Mouse (Mus musculus) intestine, embryonic 16.5 days (tissue): ENCODE measurements around the gene Gli2. TPM values are rescaled to one million over a fixed set of nuclear protein-coding genes. Genes with fewer than 3 reads are reported as not detected.
A peak's percentile ranks its signal among the peaks of the same experiment; 100 is the strongest.

Source experiments
- ATAC-seq: fragments of 200-750 bp; cut with Nextera tagmentation; 2 replicates; pipeline ENCODE4 v1.8.0; 2017; ENCODE audit warnings: moderate TSS enrichment, moderate library complexity
- H3K27ac ChIP-seq: fragments of 300-500 bp; sonication (generic); 2 replicates; pipeline ENCODE4 v1.5.1; 2014; ENCODE audit warnings: mild to moderate bottlenecking, low read length
- H3K27me3 ChIP-seq: fragments of 300-500 bp; sonication (generic); replicated peaks from 2 replicates; pipeline ENCODE4 v1.6.1; 2014; ENCODE audit warnings: low read length, control low read depth, mixed read lengths; ENCODE audit not compliant: control insufficient read depth, insufficient read depth
- H3K36me3 ChIP-seq: fragments of 300-500 bp; sonication (generic); 2 replicates; pipeline ENCODE4 v1.6.1; 2014; ENCODE audit warnings: low read length, control low read depth; ENCODE audit not compliant: control insufficient read depth, insufficient read depth
- H3K4me1 ChIP-seq: fragments of 300-500 bp; sonication (generic); 2 replicates; pipeline ENCODE4 v1.6.1; 2014; ENCODE audit warnings: low read length, control low read depth, mixed read lengths; ENCODE audit not compliant: control insufficient read depth, insufficient read depth
- H3K4me2 ChIP-seq: fragments of 300-500 bp; sonication (generic); 2 replicates; pipeline ENCODE4 v1.6.1; 2014; ENCODE audit warnings: low read depth, low read length, control low read depth
- H3K4me3 ChIP-seq: fragments of 300-500 bp; sonication (generic); 2 replicates; pipeline ENCODE4 v1.5.1; 2014; ENCODE audit warnings: mild to moderate bottlenecking, low read length
- H3K9ac ChIP-seq: fragments of 300-500 bp; sonication (generic); 2 replicates; pipeline ENCODE4 v1.6.1; 2014; ENCODE audit warnings: low read depth, low read length
- H3K9me3 ChIP-seq: fragments of 300-500 bp; sonication (generic); 2 replicates; pipeline ENCODE4 v1.6.1; 2016; ENCODE audit warnings: low read length, control low read depth; ENCODE audit not compliant: control insufficient read depth
- WGBS: fragments of 180-500 bp; shearing (Covaris S2); extraction: QIAGEN DNeasy Blood & Tissue Kit; methylation state at CpG from one replicate; pipeline ENCODE4 v1.1.7; 2014; 5-methylcytosine and 5-hydroxymethylcytosine counted together
- polyA plus RNA-seq: library from polyadenylated mRNA; unstranded; fragments of >200 nt; fragmentation: Nextera tagmentation; extraction: Ambion mirVana; gene quantifications from 2 replicates; pipeline ENCODE4 v1.2.1, GENCODE M21; 2015

Gli2 gene
- polyA plus RNA-seq, 1 experiment from 2014 or later = 5.4 TPM

DNA sequence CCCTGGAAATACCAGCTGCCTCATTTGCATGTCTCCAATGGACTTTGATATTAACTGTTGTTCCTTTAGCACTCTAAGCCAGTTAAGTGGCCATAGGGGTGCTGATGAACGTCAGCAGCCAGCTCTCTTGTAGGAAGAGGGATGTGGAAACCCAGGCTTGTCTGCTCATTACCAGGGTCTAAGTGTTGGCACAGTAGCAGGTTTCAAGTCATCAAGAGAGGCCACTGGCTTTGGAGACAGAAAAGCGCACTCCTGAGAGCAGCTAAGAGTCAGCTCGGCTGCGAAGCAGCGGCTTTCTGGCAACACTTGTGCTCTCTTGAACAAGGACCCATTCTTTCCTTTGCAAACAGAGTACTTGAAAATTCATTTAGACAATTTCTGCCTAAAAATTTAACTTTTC lies 148.1 kb downstream of the Gli2 start:
- Histone ChIP-seq H3K27me3 (no peaks in the 10 kb centered on the region), H3K4me1 (peaks cover 12% of the 10 kb centered on the region), H3K27ac (no peak overlapping the region), H3K4me2 (no peak overlapping the region), H3K9ac (no peak overlapping the region), H3K36me3 (no peaks in the 10 kb centered on the region), H3K4me3 (no peak overlapping the region), H3K9me3 (no peaks in the 10 kb centered on the region)
- ATAC-seq = no peak
- WGBS = 68% methylated on average over 5 of the region's 5 CpGs

DNA sequence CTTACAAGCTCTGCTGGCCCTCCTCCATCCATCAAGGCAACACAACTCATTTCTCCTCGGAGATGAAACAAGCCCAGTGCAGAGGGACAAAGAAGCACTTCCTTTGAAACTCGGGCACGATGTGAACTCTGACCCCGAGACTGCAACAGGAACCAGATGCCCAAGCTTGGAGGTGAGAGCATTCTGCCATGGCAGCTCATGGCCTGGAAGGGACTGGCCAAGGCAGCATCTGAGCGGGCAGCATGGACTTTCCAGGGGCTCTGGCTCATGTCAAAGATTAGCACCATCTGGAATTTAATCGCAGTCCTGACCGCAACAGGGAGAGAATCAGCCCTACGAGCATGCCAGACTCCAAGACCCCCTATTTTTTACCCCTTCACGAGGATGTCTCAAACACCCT lies 148.5 kb downstream of the Gli2 start:
- ATAC-seq = no peak
- WGBS = 45% methylated on average over 9 of the region's 9 CpGs
- Histone ChIP-seq H3K4me3 (no peak overlapping the region), H3K27me3 (no peaks in the 10 kb centered on the region), H3K9ac (no peak overlapping the region), H3K4me2 (no peak overlapping the region), H3K9me3 (no peaks in the 10 kb centered on the region), H3K36me3 (no peaks in the 10 kb centered on the region), H3K27ac (no peak overlapping the region), H3K4me1 (peaks cover 12% of the 10 kb centered on the region)

DNA sequence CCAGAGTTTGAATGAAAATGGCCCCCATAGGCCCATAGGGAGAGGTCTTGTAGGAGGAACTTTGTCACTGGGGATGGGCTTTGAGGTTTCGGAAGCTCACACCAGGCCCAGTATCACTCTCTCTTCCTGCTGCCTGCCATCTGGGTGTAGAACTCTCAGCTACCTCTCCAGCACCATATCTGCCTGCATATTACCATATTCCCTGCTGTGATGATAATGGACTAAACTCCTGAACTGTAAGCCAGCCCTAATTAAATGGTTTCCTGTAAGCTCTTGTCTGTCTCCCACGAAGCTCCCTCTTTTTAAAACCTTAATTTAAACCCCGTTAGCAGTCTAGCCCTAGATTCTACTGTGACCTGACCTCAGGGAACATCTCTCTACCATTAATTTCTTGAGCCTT lies 149.0 kb downstream of the Gli2 start:
- Histone ChIP-seq H3K4me1 (peaks cover 12% of the 10 kb centered on the region), H3K4me3 (no peak overlapping the region), H3K9me3 (no peaks in the 10 kb centered on the region), H3K36me3 (no peaks in the 10 kb centered on the region), H3K4me2 (no peak overlapping the region), H3K27ac (no peak overlapping the region), H3K27me3 (no peaks in the 10 kb centered on the region), H3K9ac (no peak overlapping the region)
- WGBS = 58% methylated on average over 3 of the region's 3 CpGs
- no peak for ATAC-seq

DNA sequence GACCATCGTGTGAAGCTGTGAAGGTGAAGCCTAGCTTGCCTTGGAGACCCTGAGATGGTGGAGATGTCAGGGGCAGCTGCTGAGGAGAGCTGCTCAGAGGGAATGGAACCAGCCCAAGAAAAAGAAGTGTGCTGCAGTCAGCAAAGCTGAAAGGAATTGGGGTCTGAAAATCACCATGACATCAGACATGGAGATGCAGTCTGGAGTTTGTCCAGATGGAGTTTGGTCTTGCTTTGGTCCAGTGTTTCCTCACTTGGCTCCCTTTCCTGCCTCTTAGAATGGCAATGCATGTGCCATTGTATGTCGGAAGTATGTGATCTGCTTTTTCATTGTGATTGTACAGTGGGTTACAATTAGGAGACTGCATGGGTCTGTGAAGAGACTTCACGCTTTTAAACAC lies 149.7 kb downstream of the Gli2 start:
- H3K4me2 ChIP-seq = no peak overlapping the region
- H3K9me3 ChIP-seq = no peaks in the 10 kb centered on the region
- no peak overlapping the region for H3K4me3 ChIP-seq
- no peaks in the 10 kb centered on the region for H3K36me3 ChIP-seq
- no peak overlapping the region for H3K9ac ChIP-seq
- no peak overlapping the region for H3K27ac ChIP-seq
- ATAC-seq = no peak
- no peaks in the 10 kb centered on the region for H3K27me3 ChIP-seq
- 89% methylated on average over 3 of the region's 3 CpGs for whole genome bisulfite sequencing
- peaks cover 12% of the 10 kb centered on the region for H3K4me1 ChIP-seq

DNA sequence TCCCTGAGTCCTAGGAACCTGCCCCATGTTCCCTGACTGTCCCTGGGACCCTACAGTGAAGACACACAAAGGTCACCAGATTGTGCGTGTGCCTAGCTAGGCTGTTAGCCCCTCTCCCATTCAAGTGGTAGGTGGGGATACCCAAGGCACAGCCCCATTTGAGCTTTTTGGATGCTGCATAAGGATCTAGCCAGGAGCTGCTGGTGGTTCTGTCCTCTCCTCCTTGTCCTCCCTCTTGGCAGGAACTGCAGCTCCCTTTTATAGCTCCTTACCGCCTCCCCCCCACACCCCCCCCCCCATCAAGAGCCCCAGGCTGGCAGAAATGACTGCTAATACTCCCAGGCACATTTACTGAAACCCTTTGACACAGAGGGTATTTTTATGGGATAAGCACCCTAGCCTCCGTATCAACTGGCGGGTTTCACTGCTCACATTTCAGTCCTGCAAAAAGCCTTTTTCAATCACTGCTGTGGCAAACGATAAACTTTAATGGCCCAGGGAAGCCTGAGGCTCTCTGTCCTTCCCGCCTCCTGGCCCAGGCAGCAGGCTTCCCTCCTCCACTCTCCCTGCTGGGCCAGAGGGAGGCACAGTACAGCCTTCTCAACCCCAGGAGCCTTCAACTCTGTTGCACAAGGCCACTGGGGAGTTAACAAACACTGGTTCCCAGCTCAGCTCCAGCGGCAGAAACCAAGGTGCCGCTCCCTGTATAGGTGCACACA lies 151.4 kb downstream of the Gli2 start:
- Histone ChIP-seq H3K9ac (no peak overlapping the region), H3K9me3 (no peaks in the 10 kb centered on the region), H3K27ac (no peak overlapping the region), H3K27me3 (no peaks in the 10 kb centered on the region), H3K36me3 (no peaks in the 10 kb centered on the region), H3K4me1 (peaks cover 9% of the 10 kb centered on the region), H3K4me2 (no peak overlapping the region), H3K4me3 (no peak overlapping the region)
- 49% methylated on average over 7 of the region's 8 CpGs for WGBS
- no peak for ATAC-seq

DNA sequence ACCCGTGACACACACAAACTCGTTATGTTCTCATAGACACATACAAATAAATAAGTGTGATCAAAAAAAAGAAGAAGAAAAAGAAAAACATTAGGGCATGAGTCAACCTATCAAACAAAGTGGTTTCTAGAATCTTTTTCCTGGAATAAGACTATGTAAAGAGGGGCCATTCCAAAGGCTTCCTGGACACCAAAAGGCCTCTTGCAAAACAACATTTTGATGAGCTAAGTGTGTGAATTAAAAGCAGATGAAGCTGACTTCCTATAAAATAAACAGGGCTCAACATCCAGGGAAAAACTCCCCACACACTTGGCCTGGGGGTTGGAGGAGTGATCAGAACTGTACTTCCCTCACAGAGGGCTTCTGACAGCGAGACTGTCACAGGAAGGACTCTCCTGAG lies 155.1 kb downstream of the Gli2 start:
- Histone ChIP-seq H3K27ac (no peak overlapping the region), H3K27me3 (no peaks in the 10 kb centered on the region), H3K36me3 (no peaks in the 10 kb centered on the region), H3K4me3 (no peak overlapping the region), H3K9me3 (no peaks in the 10 kb centered on the region), H3K9ac (no peak overlapping the region), H3K4me1 (no peaks in the 10 kb centered on the region), H3K4me2 (no peak overlapping the region)
- ATAC-seq = no peak
- 86% methylated on average over 3 of the region's 3 CpGs for WGBS

DNA sequence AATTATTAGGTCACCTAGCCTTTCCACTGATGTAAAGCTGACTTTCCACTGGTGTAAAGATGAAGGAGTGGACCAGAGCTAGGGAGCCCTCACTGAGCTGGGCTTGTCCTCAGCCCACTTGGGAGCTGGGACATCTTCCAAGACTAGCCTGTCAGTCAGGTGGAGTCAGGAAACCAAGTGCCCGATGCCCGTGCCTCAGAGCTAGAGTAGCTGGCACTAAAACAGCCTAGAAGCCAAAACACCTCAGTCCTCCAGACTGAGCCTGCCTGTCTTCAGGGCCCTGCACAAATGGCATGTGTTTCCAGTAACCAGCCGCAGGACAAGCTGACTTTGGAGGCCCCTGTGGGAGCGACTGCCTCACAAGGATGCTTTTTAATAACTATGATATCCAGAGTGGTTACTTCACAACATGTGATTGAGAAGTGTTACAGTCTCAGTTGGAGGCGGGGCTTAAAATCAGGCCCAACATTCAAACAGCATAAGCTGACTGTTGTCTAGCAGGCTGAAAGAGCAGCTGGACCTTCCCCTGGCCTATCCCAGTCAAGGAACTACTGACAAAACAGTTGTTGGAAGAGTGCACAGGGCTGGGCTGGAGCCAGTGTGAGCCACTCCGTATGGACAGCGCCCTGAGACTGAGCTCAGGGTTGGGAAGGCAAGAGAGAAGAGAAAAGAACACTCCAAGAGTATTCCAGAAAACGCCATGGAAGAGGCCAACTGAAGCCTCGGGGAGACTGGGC lies 158.2 kb downstream of the Gli2 start:
- 77% methylated on average over 9 of the region's 9 CpGs for whole genome bisulfite sequencing
- Histone ChIP-seq H3K27ac (no peak overlapping the region), H3K4me3 (no peak overlapping the region), H3K4me1 (no peaks in the 10 kb centered on the region), H3K9ac (no peak overlapping the region), H3K27me3 (no peaks in the 10 kb centered on the region), H3K4me2 (no peak overlapping the region), H3K36me3 (no peaks in the 10 kb centered on the region), H3K9me3 (no peaks in the 10 kb centered on the region)
- 0 out of 2 replicates have a peak, but pooled peaks have one; percentile 40 for ATAC-seq

DNA sequence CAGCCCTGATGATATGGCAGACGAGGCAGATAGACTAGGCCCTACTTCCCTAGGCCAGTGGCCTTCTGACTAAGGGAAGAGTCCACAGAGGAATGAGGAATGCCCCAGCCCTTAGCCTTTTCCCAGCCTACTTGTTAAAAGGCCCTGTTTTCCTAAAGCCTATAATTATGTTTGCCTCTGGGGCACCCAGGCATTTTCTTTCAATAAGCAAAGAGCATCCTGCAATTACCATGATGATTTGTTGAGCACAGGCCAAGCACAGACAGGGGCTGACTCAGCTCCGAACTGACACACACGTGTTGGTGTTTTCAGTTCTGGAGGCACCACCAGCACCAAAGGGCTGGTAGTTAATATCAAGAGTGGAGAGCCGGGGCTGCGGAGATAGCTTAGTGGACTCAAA lies 162.0 kb downstream of the Gli2 start:
- ATAC-seq = no peak
- H3K27me3 ChIP-seq = no peaks in the 10 kb centered on the region
- no peak overlapping the region for H3K4me2 ChIP-seq
- no peak overlapping the region for H3K9ac ChIP-seq
- H3K9me3 ChIP-seq = no peaks in the 10 kb centered on the region
- no peak overlapping the region for H3K4me3 ChIP-seq
- WGBS = 67% methylated on average over 5 of the region's 5 CpGs
- H3K4me1 ChIP-seq = no peaks in the 10 kb centered on the region
- H3K27ac ChIP-seq = no peak overlapping the region
- no peaks in the 10 kb centered on the region for H3K36me3 ChIP-seq

DNA sequence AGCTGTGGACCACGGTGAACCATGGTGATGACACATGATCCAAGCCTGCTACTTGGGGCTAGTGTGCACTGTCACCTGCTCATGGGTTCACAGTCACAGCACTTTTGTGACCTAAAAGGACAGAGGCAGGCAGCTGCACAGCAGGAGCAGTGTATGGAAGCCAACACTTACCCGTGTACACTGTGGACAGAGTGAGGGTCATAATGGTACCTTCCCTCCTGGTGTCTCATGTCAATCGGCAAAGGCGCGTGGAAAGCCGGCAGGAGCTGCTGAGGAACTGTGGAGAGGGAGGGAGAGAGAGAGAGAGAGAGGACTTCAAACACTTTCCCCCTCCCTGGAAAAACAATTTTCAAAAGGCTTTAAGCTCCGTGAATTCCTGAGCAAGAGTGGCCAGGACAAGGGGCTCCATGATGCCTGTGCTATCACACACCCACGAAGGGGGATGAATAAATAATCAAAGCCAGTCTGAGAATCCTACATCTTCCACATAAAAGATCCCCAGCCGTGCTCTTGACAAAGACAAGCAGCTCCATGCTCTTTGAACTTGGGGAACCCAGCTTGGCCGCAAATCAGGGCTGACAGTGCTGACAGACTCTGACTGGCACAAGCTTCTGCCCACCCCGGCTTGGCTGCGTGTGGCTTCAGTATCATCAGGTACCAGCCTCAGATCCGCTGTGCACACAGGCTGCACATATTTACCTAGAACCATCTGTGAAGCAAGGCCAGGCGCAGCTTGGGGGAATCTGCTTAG lies 163.1 kb downstream of the Gli2 start:
- H3K36me3 ChIP-seq = 0 out of 2 replicates have a peak, but pooled peaks cover under 1% of the 10 kb centered on the region
- no peak overlapping the region for H3K27ac ChIP-seq
- H3K9me3 ChIP-seq = no peaks in the 10 kb centered on the region
- no peaks in the 10 kb centered on the region for H3K27me3 ChIP-seq
- no peaks in the 10 kb centered on the region for H3K4me1 ChIP-seq
- H3K4me2 ChIP-seq = no peak overlapping the region
- 58% methylated on average over 14 of the region's 14 CpGs for WGBS
- no peak overlapping the region for H3K4me3 ChIP-seq
- no peak for ATAC-seq
- H3K9ac ChIP-seq = no peak overlapping the region
